Mouse (Mus musculus): ENCODE data around the gene Mcam.

GRCm38 (mm10) chr9:44188223-44188622, 54.0 kb downstream of the Mcam start:
- TF ChIP-seq CTCF (IDR thresholded peaks at IDR 0.05) (no peak), EP300 (IDR thresholded peaks at IDR 0.05) (no peak)

All from lung, postnatal 0 days (tissue).